Mouse (Mus musculus) urinary bladder, postnatal 36 days (tissue): ENCODE measurements around the gene Strip1.

ENCODE experiments used
- DNase-seq, 2 experiments: peaks; one replicate each; pipeline ENCODE4 v3.0.0; 2022; ENCODE audit warnings: low spot score in 2 of 2, mixed read lengths in 1 of 2

Strip1 gene

DNA sequence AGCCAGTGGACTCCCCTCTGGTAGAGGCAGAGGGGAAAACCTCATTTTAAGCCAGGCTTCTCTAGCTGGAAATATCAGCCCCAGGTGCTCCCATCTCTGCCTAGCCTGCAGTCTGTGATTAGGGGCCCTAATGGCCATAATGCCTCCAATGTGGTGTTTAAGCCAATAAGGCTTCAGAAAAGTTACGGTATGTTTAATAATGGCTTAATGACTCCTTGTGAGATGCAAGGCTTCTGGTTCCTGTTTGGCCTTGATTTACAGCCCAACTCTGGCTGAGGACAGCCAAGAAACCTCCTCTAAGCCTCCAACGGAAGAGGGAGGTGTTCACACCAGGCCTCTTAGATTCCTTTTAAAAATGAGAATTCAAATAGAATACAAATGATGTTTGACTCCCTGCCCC is 37.9 kb downstream of the Strip1 start:
- DNase-seq: no peak

DNA sequence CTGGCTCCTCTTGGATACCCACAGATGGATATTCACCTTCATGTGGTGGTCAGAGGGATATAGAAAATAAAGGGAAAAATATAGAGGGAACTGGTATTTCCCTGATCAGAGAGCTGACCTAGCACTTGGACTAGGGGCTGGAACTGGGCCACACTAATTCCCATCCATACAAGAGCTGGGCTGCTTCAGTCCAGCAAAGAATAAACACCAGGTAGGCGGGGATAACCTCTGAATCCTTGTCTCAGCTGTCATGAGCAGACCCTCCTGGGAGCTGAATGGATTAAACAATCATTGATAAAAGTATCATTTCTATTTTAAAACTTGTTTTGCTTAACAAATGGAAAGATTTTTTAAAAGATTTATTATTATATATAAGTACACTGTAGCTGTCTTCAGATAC is 39.9 kb downstream of the Strip1 start:
- no peak for DNase-seq

DNA sequence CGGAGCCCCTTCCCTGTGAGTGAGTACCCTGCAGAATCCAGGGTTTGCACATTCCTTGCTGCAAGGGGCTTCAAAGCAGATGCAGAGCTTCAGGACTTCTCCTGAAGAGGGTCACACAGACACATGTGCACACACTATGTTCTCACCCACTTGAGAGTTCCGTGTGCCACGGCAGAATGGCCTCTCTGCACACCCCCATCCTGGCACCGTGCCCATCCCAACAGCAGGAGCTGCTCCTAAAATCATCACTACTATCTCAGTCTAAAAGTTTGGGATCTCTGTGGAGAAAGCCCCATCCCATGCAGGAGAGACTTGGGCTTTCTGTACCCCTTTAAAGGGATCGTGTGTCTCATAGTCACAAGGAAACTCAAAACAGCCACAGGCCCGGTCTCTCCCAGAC is 45.0 kb downstream of the Strip1 start:
- no peak for DNase-seq

DNA sequence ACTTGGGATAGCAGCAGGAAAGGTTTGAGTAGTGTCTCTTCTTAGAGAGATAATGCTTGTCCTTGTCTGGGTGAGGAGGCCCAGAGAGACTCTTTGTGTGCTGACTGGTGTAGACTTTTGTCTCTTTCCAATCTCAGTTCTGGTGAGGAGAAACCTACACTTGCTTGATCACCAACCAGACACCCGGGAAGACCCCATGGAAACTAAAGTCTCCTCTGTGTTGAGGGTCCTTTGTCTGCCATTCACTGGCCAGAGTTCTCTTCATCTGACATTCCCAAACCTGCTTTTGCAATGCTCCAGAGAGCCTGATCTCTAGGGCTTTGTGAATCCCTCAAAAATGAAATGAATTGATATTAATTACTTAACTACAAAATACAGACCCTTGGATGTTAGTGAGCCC is 47.6 kb downstream of the Strip1 start:
- no peak for DNase-seq

DNA sequence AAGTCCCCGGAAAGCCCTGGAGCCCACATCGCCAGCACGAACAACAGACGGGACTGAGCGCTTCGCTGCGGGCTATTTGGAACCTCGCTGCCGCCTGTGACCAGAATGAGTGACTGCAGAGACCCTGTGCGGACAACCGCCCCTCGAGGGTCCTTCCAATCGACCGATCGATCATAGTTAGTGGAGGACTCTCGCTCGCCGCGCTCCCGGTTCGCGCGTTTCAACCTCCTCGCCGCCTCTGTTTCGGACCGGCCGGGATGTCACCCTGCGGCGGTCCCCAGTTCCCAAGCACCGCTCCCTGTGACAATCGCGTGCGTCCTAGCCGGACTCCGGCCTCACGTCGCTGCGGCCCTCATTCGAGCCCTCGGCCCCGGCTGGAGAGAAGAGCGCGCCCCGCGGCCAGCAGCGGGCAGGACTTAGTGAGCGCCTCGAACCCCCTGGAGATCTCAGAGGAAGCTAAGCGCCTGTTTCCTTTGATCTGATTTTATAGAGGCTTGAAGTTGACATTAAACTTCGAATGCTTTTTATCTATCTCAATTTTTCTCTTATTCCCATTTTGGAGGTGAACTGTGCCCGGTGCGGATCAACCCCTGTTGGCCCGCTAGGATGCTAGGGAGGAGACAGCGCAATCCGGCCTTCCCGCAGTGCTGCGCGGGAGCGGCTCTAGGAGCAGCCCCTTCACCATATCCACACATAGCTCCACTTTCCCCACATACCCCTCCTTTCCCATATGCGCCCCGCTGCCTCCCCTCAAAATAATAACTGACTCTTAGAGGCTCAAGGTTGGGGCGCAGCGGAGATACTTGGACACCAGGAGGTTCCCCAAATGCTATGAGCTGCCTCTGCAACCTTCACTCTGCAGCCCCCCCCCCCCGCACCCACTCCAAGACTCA is 48.4 kb downstream of the Strip1 start:
- DNase-seq: no peak

DNA sequence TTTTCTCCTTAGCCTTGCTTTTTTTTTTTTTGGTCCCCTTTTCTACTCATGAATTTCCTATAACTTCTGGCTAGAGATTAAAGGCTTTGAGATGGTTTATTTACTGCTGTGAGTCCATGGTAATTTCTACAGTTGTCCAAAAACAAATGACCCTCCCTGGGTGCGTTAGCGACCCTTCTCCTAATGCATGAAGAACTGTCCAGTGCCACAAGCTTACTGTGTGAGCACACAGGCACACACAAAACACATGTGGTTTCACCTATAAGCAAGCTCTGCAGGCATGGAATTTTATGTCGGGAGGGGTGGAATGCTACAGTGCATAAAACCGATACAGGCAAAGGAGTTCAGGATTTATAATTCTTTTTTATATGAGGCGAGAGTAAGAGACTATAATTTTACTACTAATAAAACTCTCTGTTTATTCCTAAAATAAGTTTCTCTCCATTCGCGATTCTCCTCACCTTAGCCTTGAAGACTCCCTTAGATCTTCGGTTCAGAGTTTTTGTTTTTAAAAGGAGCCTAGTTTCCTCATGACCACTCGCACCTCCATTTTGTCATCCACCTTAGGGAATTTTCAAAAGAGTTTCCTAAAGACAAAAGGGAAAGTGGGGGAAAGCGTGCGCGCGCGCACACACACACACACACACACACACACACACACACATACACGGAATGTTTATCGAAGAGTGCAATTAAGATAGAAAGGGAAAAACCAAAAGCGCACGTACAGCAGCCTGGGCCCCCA is 49.2 kb downstream of the Strip1 start:
- no peak for DNase-seq

DNA sequence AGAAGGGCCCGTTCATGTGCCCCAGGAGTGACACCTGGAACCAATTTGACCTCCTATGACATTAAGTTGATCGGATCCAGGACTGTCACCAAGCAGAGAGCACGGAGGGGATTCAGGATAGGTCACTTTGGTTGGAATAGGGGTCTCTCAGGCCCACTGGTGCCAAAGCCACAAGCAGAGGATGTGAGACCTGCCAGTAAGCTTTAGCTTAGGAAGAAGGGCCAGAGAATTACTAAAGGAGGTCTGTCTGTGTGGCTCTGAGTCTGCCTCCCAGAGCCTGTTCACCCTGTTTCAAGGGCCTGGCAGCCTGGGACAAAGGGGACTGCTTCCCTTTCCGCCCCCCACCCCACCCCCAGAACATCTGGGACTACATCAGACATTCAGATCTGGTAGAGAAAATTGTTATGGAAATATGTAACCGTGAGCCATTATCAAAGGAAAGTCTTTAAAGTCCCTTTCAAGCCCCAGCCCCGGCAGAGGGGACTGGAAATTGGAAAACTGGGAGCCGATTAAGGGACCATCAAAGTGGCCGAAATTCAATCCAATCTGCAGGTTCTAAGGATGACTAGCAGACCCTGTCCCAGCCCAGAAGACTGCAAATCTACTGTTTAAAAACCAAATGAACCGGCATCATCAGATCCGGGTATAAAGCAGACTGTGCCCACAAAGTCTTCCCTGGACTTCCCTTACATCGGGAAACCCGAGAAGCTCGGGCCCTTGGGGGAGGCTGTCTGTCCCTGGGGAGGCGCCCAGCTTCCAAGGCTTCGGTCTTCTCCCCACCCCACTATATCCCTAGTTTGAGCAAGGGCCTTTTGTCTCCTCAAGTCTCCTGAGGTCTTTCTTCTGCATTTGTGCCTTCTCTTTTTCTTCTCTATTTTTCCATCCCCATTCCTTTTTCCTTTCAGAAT is 50.1 kb downstream of the Strip1 start:
- no peak for DNase-seq

DNA sequence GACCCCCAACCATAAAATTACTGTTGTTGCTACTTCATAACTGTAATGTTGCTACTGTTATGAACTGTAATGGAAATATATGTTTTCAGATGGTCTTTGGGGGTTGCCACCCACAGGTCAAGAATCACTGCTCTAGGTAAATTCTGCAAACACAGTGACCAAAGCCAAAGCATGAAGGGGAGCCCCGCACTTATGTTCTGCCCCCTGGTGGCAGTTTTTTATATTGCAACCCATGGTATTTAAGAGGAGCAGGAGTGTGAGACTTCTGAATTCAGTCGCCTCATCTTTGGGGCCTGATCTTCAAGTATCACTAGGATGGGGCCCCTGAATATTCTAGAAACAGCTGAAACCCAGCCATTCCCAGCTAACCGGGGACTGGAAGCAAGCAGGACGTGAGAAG is 52.0 kb downstream of the Strip1 start:
- peak in 1 of 2 experiments; percentile 19 for DNase-seq

DNA sequence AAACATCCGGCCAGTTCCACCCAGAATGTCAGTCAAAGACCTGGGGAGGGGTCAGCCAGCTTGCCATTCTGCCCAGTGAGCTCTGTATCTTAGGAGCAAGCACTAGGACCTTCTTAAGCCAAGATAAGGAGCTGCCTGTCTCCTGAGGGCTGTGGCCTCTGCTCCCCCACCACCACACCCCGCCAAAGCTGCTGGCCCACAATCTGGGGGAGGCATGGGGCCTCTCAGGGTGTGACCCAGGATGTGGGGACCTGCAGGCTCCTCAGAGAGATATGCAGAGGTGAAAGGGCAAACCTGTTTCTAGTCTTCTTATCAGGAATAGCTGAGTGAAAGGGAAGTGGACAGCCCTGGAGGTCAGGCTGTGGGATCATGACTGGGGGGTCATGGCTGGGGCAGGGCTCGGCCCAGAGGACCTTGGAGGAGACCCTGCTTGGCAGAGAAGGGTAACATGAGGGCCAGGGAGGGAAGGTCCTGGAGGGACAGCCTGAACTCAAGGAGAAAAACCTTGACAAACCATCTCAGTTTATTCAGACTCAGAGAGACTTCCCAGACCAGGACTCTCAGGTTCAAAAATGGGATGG is 53.6 kb downstream of the Strip1 start:
- no peak for DNase-seq

DNA sequence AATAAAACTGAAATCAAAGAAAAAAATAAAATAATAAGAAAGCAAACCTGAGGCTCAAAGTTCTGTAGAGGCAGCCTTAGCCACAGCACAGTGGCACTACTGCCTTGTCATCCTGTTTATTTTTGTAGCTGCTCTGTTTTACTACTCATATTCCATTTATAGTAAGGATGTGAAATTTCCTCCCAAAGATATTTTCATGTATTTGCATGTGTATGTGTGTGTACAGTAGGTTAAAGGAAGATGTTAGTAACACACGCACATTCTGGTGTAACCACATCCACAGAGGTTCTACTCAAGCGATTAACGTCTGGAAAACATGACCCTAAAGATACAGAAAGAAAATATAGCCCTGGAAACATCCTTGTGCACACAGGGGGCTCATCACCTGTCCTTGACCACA is 54.7 kb downstream of the Strip1 start:
- no peak for DNase-seq

DNA sequence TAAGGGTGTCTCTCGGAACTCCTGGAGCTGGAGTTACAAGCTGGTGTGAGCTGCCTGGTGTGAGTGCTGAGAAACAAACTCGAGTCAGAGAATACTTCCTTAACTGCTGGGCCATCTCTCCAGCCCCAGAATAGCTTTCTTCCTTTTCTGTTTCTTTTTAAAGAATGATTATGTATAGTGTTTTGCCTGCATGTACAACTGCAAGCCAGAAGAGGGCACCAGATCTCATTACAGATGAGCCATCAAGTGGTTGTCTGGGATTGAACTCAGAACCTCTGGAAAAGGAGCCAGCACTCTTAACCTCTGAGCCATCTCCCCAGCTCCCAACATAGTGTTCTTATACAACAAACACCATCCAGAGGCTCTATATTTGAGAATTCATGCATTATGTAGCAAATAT is 60.3 kb downstream of the Strip1 start:
- no peak for DNase-seq

DNA sequence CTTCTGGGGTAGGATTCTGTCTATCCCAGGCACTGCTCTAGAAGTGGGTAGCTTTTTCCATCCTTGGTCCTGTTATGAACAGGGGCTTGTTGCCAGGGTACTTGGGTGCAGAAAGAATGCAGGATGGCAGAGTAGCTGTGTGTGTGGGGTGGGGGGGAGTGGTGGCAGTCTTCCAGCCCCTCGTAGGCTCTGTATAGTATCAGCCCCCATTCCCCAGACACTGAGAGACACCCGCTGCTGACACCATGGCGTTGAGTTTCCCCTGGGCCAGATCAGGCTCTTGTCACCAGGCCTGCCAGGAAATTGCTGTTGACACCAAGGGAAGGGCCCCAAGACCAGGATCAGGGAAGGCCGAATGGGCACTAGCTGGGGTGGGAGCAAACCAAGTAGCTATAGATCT is 62.8 kb downstream of the Strip1 start:
- no peak for DNase-seq

DNA sequence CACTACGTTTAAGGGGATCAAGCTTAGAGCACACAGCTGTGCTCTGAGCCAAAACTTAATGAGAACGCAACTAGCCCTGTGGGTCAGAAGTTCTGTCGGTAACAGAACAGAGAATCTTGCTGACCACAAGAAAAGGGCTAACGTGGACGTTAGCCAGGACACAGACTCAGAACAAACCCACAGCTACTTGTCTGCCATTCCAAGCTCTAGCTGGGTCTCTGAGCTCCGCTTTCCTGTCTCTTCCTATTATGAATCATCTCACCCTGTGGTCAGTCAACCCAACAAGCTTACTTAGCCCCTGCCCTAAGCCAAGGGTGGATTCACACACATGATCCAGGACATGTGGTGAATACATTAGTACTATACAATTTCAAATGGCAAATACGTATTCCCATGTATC is 63.7 kb downstream of the Strip1 start:
- no peak for DNase-seq

DNA sequence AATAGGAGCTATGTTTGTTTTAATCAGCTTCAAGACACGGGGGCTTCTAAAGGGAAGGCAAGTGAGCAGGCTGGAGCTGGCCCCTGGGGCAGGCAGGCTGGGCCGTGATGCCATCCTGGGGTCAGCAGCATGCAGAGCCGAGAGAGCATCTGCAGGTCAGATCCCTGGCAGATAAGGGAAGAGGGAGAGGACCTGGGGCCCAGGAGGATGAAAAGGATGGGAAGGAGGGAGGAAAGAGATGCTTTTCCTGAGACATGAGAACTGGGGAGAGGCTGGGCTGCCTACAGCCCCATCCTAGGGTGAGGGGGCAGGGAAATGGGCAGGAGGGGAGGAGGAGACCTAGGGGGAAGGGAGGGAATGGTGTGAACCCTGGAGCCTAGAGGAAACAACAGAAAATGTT is 66.2 kb downstream of the Strip1 start:
- no peak for DNase-seq

DNA sequence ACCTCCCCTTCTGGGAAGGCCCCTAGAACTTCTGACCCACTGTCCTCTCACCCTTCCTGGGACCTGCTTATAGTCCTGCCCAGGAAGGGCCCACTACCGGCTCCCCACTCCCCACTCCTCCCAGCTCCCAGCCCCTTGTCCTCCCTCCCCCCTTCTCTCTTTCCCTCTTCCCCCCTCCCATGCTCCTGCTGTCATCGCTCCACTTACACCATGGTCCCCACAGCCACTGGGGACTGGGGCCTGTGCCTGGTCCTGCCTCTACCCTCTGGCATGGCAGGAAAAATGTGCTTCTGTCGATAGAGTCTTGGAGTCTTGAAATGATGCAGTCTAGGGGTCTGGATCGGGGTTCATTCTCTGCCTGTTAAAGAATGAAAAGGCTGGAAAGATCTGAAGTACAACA is 67.6 kb downstream of the Strip1 start:
- DNase-seq: no peak

DNA sequence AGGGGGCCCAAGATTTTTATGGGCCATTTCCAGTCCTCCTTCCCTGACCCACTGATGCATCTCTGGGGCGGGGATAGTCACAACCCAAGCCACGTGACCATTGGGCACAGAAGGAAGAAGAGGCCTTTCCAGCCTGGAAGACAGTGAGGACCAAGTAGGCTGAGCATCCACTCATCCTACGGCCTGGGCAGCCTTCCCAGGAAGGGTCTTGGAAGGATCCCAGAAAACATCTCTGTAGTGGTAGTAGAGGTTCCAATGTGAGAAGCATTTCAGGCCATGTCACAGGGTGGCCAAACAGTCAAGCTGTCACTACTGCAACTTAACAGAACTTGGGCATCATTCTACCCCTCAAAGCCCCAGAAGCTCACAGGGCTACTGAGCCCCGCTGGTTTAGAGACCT is 68.9 kb downstream of the Strip1 start:
- DNase-seq: no peak
